Mouse (Mus musculus): Measurements from ENCODE around the gene Gcnt2. TPM values are rescaled to one million over a fixed set of nuclear protein-coding genes. Genes with fewer than 3 reads are reported as not detected.
"Not testable (repeated sequence)": the region's sequence is repeated elsewhere in the genome, so short reads cannot be mapped to it uniquely, and the experiment has no call there.

Gene Gcnt2
- total and polyA plus RNA-seq, 3 experiments: 0.97 to 8.5 (median 6.7) TPM

DNA sequence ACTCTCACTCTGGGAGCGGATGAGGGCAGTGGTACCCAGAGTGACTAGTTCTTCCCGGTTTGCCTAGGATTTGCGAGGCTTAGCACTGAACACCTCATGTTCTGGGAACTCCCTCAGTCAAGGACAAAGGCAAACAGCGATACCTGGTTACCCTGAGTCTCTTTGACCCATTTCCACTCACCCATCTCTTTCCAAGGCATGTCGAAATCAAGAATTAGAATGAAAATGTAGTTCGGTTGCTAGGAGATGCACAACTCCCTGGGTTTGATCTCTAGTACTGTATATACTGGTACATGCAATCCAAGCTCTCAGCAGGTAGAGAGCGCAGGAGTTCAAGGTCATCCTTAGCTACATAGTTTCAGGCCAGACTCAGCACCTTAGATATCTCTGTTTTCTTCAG, 47.0 kb downstream of the Gcnt2 start:
- DNase-seq: no peak

DNA sequence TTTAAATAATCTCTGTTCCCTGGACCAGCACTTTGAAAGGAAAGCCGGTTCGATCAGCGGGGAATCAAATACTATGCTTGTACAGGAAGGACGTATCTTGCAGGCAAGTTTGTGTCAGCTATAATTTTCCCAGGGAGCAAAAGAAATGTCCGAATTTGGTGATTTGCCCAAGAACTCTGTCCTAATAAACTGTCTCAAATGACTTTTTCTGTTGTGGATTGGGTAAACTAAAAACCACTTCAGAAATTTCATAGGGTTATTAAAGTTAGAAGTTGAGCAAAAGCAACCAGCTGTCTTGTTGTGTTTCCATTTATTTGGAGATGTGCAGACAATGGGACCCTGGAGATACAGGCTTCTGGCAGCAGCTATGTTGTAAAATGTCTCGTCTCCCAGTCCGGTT, 47.7 kb downstream of the Gcnt2 start:
- no peak for DNase-seq

DNA sequence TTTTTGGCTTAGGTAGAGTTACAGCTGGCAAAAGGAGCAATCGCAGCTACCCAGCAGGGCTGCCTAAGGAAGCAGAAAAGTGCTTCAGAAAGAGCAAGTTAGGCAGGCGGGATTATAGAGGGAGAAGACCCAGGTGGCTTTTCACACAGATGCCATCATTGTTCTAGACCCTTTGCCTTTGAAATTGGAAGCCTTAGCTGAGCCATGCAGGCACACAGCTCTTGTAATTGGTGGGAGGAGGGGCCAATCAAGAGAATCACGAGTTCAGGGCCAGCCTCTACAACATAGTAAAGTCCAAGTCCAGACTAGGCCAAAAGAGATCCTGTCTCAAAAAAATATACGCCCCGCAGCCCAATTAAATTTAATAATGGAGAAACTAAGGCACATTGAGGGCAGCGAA, 48.5 kb downstream of the Gcnt2 start:
- DNase-seq: no peak

DNA sequence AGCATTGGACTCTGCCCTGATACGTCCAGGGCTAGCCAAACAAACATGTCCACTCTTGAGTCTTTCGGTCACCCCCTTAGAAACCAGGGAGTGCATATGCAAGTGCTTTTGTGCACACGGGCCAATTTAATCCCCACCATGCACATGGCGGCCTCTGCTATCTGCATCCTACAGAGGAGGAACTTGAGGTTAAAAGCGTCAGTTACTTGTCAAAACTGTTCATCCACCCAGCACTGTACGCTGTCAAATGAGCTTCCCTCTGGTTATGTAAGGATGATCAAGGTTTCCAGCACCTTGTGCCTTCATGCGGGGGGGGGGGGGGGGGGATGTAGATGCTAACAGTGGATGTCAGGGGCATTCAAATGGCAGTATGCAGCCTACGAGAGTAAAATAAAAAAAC, 49.5 kb downstream of the Gcnt2 start:
- DNase-seq: no peak

DNA sequence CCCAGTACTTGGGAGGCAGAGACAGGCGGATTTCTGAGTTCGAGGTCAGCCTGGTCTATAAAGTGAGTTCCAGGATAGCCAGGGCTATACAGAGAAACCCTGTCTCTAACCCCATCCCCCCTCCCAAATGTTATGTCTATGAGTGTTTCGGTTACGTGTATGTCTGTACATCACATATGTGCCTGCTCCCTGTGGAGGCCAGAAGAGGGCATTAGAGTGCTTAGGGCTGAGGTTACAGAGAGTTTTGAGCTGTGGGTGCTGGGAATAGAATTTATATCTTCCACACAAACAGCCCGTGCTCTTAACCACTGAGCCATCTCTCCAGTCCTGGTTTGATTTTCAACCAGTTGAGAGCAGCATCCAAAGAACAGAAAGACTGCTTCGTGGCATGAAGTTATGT, 50.5 kb downstream of the Gcnt2 start:
- no peak for DNase-seq

DNA sequence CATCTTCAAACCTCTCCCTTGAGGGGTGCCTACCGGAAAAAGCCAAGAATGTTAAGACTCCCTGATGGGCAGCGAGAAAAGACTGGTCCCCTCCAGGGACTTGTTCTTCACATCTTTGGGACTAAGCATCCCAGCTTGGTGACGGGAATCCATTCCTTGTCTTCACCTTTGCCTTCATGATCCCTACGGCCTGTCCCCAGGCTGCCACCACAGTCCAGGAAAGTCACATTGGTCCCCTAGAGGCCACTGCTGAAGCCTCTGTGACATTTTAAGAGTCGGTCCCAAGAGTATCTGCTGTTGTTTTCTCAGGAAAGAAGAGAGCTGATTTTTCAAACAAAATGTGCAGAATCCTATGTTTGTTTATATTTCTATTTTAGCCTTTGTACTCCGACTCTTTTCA, 52.4 kb downstream of the Gcnt2 start:
- no peak for DNase-seq

DNA sequence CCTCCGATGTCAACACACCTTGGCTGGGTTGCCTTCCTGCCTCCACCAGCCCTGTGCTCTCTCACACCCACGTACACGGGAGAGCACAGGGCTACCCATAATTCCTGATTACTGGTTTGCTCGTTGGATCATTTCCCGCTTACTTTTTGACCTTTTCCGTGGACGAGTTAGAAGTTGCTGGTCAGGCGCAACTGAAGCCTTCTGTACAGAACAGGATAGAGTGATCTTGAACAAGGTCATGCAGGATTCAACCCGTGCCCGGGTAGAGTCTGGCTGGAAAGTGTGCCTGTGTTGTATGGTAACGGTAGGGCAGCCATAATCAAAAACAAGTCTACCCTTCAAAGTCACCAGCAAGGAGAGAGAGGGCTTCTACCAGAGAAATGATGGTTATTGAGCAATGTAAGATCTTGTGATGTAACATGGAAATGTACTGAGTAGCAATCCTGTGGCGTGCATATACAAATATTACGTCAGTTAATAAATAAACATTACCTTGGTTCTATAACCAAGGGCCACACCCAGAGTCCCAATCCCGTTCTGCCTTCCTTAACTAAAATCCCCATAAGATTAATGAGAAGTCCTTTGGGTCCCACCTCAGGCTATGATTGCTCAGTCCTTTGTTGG, 54.0 kb downstream of the Gcnt2 start:
- DNase-seq: no peak

DNA sequence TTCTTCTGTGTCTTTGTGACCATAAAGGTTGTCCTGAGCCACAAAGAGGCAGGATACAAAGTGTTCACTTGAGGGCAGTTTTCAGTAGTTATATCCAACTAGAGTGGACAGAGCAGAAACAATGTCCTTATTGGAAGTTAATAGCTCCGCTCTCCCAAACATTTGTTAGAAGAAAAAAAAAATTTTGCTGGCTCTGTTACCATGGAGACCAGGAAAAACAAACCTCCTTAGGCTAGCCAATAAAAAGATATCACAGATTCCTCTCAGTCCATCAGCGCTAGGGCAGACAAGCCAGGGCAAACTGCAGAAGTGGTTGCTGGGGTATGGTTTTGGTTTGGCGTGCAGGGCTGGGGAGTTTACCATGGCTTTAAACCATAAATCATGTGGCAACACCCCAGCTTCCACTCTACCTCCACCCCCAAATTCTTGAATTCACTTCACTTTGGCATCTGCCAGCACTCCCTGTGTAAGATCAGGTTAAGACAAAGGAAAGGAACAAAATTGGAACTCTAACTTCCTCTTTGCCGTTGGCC, 54.6 kb downstream of the Gcnt2 start:
- no peak for DNase-seq

DNA sequence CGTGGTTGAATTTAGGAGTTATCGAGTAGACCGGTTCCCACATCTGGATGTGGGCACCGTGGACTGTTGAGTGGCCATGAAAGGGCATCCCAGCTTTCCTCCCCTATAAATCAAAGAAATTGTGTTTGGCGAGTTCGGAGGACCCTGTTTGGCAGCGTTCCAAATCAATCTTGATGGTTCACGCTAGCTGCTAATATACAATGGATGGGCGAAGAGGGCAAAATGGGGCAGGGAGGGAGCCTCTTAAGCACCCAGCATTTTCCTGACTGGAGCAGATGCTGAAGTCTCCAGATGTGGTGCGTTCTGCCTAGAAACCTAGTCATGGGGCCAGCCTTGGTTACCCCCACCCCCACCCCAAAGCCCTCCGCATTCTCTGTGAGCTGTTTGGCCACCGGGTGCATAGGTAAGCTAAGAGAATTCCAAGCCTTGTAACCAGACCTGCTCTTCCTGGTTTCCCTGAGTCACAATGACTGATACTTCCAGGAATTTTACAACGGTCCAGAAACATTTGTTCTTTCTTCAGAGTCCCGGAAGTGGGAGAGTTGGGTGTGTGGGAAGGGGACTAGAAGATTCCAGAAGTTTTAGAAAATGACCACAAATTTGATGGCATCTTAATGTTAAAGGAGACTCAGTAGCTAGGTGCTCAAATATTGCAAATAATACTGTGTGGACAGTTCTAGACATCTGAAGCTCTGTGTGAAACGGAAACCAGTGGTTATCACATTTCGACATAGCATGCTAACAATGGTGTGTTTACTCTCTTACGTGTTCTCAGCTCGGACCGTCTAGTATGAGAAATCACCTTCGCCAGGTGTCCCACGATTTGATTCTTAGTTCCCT, 57.0 kb downstream of the Gcnt2 start:
- no peak for DNase-seq

DNA sequence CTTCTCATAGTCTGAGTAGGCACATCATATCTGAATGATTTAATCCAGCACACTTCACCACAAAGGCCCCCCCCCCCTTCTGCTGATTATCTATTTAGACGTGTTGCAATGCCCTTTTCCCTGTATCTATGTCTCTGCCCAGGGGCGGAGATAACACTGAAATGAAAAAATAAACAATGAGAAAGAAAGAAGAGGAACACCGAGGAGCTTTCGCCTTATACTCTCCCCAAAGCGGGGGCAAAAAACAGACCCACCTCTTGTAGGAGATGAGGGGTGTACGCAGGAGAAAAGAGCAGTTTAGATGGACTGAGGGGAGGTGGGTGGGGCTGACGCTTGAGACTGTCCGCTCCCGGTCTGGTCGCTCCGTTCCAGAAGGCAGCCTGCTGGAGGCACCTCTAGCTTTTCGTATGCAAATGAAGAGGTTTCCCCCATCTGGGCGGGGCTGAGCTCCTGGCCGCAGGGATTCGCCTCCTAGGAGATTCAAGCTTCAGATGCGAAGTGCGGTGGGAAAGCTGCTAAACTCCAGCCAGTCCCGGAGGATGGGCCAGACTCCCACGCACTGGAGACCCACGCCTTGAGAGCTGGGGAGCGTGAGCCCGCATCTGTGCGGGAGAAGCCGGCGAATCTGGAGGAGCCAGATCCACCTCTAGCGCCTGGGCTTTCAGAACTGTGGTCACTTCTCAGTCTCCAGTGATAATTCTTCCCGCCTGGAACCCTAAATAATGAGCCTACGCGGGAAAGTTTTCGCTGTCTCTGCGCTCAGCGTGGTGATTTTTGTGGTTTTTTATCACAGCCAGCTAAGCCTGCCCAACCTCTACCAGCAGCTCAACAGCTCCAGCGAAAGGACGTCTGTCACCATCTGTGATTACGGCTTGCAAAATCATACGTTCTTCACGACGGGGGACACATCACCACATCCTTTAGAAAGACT, 57.9 kb downstream of the Gcnt2 start:
- DNase-seq: peak; percentile 75

DNA sequence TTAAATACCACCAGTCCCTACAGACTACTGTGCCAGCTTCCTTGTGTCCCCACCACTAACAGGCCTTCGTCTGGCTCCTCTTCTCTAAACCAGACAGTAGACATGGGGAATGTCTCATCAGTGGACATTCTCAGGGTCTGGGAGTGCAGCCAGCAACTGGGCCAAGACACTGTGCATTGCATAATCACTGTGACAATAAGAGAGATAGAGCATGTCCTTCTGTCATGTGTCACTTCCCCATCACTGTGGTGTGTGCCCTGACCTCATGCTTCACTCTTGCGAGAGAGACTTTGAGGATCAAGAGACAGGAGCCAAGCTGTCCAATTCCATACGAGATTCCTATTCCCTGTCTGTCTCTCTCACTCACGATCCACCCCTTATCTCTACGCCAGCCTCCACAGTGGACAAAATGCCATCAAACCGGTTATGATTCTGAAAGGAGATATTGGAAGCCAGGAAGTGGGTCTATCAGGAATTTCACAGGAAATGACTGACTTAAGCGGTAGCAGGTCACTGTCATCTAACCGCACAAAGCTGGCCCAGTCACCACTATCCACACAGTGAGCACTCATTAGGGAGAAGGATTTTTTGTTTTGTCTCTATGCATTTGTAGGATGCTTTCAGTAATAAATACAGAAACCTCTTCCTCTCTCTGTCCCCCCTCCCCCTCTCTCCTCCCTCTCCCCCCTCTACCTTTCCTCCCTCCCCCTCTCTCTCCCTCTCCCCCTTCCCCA, 61.9 kb downstream of the Gcnt2 start:
- peak; percentile 87 for DNase-seq

DNA sequence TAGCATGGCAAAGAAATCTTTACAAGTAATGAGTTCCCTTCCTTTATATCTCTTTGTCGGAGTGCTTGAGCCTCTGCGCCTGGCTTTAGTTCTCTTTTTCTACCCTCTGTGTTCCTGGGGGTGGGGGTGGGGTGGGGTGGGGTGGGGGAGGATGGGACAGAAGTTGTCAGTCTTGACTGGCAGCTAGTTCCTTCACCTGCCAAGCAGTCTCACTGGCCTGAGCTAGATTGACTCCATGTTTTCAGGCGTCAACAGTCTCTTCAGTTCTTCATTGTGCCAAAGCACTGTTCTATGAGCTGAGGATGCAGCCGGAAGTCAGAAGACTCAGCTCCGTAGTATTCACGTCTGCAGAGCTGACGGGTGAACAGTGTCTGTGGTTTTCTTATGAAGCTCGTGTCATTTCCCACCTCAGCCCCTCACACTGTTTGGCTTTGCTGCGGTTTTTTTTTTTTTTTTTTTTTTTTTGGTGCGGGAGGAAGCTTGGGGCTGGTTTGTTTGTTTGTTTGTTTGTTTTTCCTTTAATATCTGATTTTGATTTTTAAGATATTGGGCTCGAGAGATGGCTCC, 62.8 kb downstream of the Gcnt2 start:
- DNase-seq: no peak

DNA sequence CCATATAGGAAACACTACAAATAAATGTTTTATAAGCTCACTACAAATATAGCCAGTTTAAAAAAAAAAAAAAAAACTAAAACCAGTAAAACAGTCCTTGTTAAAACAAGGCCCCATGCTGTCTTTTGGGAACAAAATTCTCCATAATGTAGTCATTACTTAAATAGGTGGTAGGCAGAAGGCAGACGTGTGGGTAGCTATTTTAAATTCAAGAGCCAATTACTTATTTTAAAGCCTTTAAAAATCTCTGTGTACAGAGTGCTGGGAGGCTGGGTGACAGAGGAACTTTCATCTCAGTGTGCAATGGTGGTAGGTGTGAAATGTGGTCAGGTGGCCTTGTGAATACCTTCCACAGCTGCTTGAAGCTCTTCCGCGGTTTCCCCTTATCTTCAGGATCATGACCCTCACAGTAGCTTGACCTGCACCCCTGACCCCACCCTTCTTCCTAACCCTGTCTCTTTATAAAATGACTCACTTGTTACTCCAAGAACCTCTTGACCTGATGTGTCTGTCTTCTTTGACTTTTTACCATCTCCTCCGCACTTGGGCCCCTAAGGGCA, 64.3 kb downstream of the Gcnt2 start:
- DNase-seq: no peak

DNA sequence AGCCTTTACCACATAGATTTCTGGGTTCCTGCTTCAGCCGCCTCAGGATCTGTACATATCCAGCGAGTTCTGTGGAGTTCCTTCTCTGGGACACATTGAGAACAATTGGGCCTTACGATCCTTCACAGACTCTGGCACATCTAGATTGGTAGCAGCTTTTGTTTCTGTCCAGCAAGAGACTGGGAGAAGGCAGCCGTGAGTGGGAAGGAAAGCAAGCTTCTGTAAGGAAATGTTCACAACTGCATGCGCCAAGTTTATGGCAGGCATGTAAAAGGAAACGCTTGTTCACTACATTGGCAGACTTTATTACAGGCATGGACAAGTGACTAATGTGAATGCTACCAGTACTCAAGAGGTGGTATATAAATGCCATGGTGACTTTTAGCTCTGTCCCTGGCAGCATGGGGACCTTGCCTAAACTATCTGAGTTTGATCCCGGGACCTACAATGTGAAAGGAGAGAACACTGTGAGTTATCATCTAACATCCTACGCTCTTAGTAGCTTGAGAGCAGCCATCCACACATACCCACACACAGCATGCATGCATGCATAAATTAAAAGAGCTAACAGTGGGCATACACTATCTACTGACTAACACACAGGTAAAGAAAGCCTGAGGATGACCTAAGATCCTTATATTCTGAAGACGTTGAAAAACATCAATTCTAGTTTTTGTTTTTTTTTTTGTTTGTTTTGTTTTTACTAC, 68.8 kb downstream of the Gcnt2 start:
- DNase-seq: no peak

DNA sequence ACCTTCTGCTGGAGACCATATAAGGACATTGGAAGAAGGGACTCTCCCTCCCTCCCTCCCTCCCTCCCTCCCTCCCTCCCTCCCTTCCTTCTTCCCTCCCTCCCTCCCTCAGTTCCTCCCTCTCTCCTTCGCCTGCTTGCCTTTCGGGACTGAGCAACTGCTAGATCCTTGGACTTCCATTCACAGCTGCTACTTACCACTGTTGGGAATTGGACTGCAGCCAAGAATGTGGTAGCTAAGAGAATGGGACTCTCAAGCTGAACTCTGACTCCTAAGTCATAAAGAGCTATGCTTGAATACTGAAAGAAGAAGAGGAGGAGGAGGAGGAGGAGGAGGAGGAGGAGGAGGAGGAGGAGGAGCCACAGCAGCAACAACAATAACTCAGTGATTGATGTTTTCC, 72.3 kb downstream of the Gcnt2 start:
- DNase-seq: not testable (repeated sequence)

DNA sequence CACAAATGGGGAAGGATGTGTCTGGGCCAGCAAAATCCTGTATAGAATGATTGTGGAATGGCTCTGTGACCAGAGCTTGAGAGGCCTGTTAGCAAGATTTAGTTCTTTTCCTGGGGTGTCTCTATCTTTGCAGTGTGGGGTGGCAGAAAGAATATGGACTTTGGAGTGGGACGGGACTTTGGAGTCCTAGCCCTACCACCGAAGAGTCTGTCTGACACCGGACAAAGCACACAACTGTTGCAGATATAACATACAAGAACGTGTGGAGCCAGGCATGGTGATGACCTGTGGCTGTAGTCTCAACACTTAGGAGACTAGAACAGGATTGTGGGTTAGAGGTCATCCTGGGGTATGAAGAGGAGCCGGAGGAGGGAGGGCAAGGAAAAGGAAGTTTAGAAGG, 73.0 kb downstream of the Gcnt2 start:
- DNase-seq: no peak

DNA sequence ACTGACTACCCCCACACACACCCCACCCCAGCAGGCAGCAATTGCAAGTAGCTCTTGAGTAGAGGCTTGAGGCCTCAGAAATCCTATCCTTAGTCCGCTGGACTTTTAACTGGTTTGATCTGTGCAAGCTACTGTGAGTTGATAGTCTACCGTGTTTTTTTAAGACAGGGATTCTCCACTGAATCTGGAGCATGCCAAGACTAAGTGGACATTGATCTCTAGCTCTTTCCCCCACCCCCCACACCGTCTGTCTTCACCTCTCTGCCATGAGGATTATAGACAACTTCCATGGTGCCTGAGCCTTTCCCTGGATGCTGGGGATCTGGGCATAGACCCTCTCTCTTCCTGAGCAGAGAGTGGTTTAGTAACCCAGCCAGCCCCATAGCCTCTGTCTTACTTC, 74.8 kb downstream of the Gcnt2 start:
- DNase-seq: no peak

DNA sequence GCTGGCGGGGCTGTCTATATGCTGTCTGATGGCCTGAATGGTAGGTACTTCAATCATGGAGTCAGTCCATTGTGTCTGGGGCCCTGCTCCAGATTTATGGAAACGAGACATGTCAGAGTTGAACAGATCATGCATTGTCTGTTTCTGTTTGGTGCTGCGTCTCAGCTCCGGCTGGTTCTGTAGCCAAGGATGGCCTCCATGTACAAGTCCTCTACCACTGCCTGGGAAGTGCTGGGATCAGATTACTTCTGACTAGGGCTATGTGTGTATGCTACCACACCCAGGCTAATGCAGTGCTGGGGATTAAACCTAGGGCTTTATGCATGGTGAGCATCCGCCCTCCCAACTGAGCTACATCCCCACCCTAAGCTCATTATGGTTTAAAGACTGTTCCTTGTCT, 78.0 kb downstream of the Gcnt2 start:
- no peak for DNase-seq

DNA sequence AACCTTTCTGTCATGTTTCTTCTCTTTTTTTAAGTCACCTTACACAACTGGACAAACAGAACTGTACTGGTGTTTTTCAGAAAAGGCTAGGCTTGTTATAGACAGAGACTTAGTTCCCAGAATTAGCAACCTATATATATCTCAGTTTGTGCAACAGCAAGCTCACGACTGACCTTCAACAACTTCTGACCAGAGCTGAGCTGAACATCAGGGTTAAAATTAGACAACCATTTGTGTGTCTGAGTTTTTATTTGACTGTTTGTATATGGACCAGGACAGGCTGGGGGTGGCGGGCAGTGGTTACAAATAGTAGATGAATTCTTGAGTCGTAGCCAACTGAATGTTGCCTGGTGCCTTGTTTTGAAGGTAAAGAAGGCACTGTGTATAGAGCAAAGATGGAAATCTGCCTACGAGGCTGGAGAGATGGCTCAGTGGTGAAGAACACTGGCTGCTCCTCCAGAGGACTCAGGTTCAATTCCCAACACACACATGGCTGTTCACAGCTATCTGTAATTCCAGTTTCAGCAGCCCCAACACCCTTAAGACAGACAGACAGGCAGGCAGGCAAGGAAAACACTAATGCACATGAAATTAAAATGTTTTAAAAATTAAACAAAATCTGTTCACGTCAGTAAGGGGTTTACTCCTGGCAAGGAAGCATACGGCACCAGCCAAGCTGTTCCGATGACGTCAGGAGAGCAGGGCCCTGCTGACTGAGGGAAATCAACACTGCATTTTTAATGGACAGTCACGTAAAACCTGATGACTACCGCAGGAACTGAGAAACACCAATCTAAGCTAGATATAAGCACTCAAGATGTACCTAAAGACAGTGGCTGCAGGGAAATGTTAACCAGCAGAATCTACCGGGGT, 79.2 kb downstream of the Gcnt2 start:
- DNase-seq: no peak
